Mouse (Mus musculus) lung, embryonic 15.5 days (tissue): ENCODE data around the gene Sostdc1. TPM values are rescaled to one million over a fixed set of nuclear protein-coding genes. Genes with fewer than 3 reads are reported as not detected.

Experiments
- polyA plus RNA-seq: library from polyadenylated mRNA; unstranded; fragments of >200 nt; fragmentation: Nextera tagmentation; extraction: Ambion mirVana; gene quantifications from 2 replicates; pipeline ENCODE4 v1.2.1, GENCODE M21; 2015

Gene Sostdc1
- polyA plus RNA-seq, 1 experiment from 2014 or later: 3.1 TPM

Other genes with a start within 250 kb of the Sostdc1 start
- 36.7 and 37.2 TPM in 2 replicates for gene Ankmy2, start 157.0 kb upstream of the Sostdc1 start, polyA plus RNA-seq
- 179 and 187 TPM in 2 replicates for gene Bzw2, start 156.1 kb upstream of the Sostdc1 start, polyA plus RNA-seq
- not detected in 2 replicates for gene Lrrc72, start 60.7 kb upstream of the Sostdc1 start, polyA plus RNA-seq
- gene Ispd, start 67.3 kb downstream of the Sostdc1 start, polyA plus RNA-seq: 14.8 and 16.4 TPM in 2 replicates
- gene D630036H23Rik, start 68.0 kb downstream of the Sostdc1 start, polyA plus RNA-seq: 1.5 and 2.3 TPM in 2 replicates